Mouse (Mus musculus): ENCODE measurements around the gene Hic1.

GRCm38 (mm10) chr11:75210755-75211154 is 41.4 kb upstream of the Hic1 start:
- no peak for TF ChIP-seq CTCF (IDR thresholded peaks at IDR 0.05; ENCODE audit: low read depth, low read length)
- TF ChIP-seq POLR2A (IDR thresholded peaks at IDR 0.05; ENCODE audit: insufficient read depth, low read length), result no peak
- no peak for TF ChIP-seq EP300 (IDR thresholded peaks at IDR 0.05; ENCODE audit: insufficient read depth, low read depth, low read length)
